Mouse (Mus musculus): ENCODE results near the gene Pparg. TPM values are rescaled to one million over a fixed set of nuclear protein-coding genes. Genes with fewer than 3 reads are reported as not detected.

Gene Pparg
- polyA plus RNA-seq, 1 experiment from 2014 or later = 5.7 TPM

GRCm38 (mm10) chr6:115366869-115367610 lies 6.3 kb downstream of the Pparg start:
- no peak overlapping the region for H3K4me3 ChIP-seq (replicated peaks)
- H3K27ac ChIP-seq = no peak overlapping the region
- ATAC-seq (replicated peaks; ENCODE audit: low FRiP score) = no peak
- peaks cover 3% of the 10 kb centered on the region for H3K27me3 ChIP-seq
- no peaks in the 10 kb centered on the region for H3K9me3 ChIP-seq (replicated peaks)
- H3K4me1 ChIP-seq = peaks cover 2% of the 10 kb centered on the region
- no peak overlapping the region for H3K4me2 ChIP-seq
- WGBS = 70% methylated on average over 3 of the region's 3 CpGs
- H3K9ac ChIP-seq = no peak overlapping the region
- H3K36me3 ChIP-seq = no peaks in the 10 kb centered on the region

DNA sequence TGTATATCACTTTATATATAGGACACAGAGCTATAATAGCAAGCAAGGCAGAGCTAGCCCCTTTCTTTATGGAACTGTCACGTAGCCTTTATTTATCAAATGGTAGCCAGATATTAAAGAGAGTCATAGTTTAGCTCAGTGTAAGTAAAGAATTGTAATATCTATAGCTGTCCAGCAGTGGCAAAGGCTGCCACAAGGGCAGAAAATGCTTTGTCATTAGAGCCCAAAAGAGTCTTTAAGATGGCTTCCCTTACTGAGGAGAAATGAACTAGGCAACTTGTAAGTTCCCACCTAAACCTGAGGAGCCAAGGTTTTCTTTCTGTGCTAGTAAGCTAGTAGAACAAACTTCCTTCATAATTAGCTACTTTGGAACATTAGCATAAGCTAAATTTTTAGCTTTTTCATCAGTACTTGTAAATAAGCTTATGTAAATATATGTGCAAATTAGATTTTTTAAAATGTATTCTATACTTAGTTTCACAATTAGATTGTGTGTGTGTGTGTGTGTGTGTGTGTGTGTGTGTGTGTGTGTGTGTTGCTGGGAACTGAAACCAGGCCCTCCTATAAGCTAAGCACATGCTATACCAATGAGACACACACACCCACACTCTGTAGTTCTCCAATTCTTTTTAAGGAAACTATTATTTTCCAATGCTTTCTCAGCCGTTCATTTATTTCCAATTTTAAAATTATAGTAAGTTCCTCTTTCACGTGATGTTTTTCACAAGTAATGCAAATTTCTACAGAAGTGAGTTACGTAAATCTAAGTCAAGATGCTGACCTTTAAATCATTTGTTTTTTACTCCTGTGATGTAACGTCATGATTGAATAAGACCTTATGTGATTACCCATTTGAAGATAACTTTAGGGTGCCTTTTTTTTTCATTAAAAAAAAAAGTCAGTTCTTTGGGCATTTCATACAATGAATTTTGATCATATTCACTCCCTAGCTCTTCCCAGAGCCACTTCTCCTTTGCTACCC lies 14.4 kb downstream of the Pparg start:
- H3K36me3 ChIP-seq = no peaks in the 10 kb centered on the region
- H3K27me3 ChIP-seq = no peaks in the 10 kb centered on the region
- ATAC-seq (replicated peaks; ENCODE audit: low FRiP score) = no peak
- no peaks in the 10 kb centered on the region for H3K9me3 ChIP-seq (replicated peaks)
- no peak overlapping the region for H3K27ac ChIP-seq
- 86% methylated on average over 5 of the region's 5 CpGs for WGBS
- H3K4me3 ChIP-seq (replicated peaks) = no peak overlapping the region
- no peak overlapping the region for H3K9ac ChIP-seq
- no peak overlapping the region for H3K4me2 ChIP-seq
- no peaks in the 10 kb centered on the region for H3K4me1 ChIP-seq

- WGBS = 84% methylated on average over 5 of the region's 5 CpGs
- H3K9me3 ChIP-seq (replicated peaks) = no peaks in the 10 kb centered on the region
- H3K27ac ChIP-seq = no peak overlapping the region
- H3K27me3 ChIP-seq = no peaks in the 10 kb centered on the region
- no peak overlapping the region for H3K9ac ChIP-seq
- ATAC-seq (replicated peaks; ENCODE audit: low FRiP score) = no peak
- H3K4me3 ChIP-seq (replicated peaks) = no peak overlapping the region
- no peaks in the 10 kb centered on the region for H3K4me1 ChIP-seq
- no peak overlapping the region for H3K4me2 ChIP-seq
- no peaks in the 10 kb centered on the region for H3K36me3 ChIP-seq
Observed at GRCm38 (mm10) chr6:115380596-115380995, 19.8 kb downstream of the Pparg start.

DNA sequence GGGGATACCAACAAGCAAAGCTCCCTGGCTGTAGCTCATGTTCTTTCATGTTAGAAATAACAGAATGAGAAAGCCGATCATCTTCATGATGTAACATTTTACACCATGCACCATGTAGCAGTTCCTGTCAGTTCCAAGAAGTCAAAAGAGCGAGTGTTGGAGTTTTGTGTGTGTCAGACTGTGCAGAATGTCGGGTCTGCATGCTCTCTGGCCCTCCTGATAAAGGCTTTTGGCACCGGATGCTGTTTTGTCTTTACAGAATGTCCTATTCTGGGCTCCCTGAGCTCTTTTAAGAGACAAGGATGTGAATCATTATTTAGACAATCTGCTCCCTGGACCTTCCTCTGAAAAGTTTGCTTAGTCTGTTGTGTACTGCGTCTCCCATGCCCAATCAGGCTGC lies 22.0 kb downstream of the Pparg start:
- Histone ChIP-seq H3K9me3 (replicated peaks) (no peaks in the 10 kb centered on the region), H3K4me2 (no peak overlapping the region), H3K27me3 (no peaks in the 10 kb centered on the region), H3K9ac (no peak overlapping the region), H3K27ac (no peak overlapping the region), H3K36me3 (no peaks in the 10 kb centered on the region), H3K4me1 (peaks cover 4% of the 10 kb centered on the region; the same call in 1 of the 2 replicates), H3K4me3 (replicated peaks) (no peak overlapping the region)
- WGBS = 64% methylated on average over 5 of the region's 5 CpGs
- no peak for ATAC-seq (replicated peaks; ENCODE audit: low FRiP score)

DNA sequence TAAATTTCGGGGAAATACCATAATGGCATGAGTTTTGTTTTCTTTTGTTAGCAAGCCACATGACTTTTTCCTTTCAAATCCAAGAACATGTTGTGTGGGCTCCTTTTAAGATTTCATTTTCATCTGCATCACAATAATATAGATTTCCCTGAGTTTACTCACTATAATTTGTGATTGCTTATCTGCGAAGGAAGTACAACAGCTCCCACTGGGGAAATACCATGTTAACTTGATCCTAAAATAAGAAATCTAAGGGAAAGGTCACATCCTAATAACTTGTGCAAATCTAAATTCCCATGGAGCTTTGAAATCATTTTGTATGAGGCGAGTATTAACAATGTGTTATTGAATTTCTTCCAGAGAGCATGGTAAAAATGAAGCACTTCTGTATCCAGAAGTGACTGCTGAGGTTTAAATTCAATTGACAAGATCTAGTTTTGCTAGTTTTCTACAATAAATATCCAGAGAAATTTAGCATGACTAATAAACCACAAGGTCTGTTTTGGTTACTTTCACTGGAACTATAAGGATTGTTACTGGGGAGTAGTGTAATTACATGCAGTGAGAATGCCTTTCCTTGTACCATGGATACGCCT lies 29.3 kb downstream of the Pparg start:
- H3K4me1 ChIP-seq = peaks cover 4% of the 10 kb centered on the region; the same call in 1 of the 2 replicates
- no peaks in the 10 kb centered on the region for H3K9me3 ChIP-seq (replicated peaks)
- no peaks in the 10 kb centered on the region for H3K27me3 ChIP-seq
- no peak overlapping the region for H3K9ac ChIP-seq
- H3K36me3 ChIP-seq = no peaks in the 10 kb centered on the region
- ATAC-seq (replicated peaks; ENCODE audit: low FRiP score) = no peak
- no peak overlapping the region for H3K27ac ChIP-seq
- no peak overlapping the region for H3K4me2 ChIP-seq
- 67% methylated on average over 4 of the region's 4 CpGs for WGBS
- H3K4me3 ChIP-seq (replicated peaks) = no peak overlapping the region

- ATAC-seq (replicated peaks; ENCODE audit: low FRiP score) = no peak
- H3K9me3 ChIP-seq (replicated peaks) = no peaks in the 10 kb centered on the region
- H3K9ac ChIP-seq = no peak overlapping the region
- H3K4me3 ChIP-seq (replicated peaks) = no peak overlapping the region
- peaks cover 9% of the 10 kb centered on the region; the same call in 1 of the 2 replicates for H3K4me1 ChIP-seq
- no peak overlapping the region for H3K27ac ChIP-seq
- no peaks in the 10 kb centered on the region for H3K27me3 ChIP-seq
- no peaks in the 10 kb centered on the region for H3K36me3 ChIP-seq
- WGBS = 22% methylated on average over 3 of the region's 3 CpGs
- H3K4me2 ChIP-seq = no peak overlapping the region
Observed at GRCm38 (mm10) chr6:115396911-115397310, 36.2 kb downstream of the Pparg start.

GRCm38 (mm10) chr6:115404354-115404753 lies 43.6 kb downstream of the Pparg start:
- H3K4me3 ChIP-seq (replicated peaks) = no peak overlapping the region
- no peaks in the 10 kb centered on the region for H3K36me3 ChIP-seq
- WGBS = 76% methylated on average over 2 of the region's 2 CpGs
- no peaks in the 10 kb centered on the region for H3K9me3 ChIP-seq (replicated peaks)
- H3K4me1 ChIP-seq = no peaks in the 10 kb centered on the region
- no peak overlapping the region for H3K9ac ChIP-seq
- H3K4me2 ChIP-seq = no peak overlapping the region
- ATAC-seq (replicated peaks; ENCODE audit: low FRiP score) = no peak
- H3K27me3 ChIP-seq = no peaks in the 10 kb centered on the region
- no peak overlapping the region for H3K27ac ChIP-seq

- Histone ChIP-seq H3K27me3 (no peaks in the 10 kb centered on the region), H3K4me3 (replicated peaks) (no peak overlapping the region), H3K4me2 (no peak overlapping the region), H3K36me3 (no peaks in the 10 kb centered on the region), H3K4me1 (no peaks in the 10 kb centered on the region), H3K9ac (no peak overlapping the region), H3K9me3 (replicated peaks) (no peaks in the 10 kb centered on the region), H3K27ac (no peak overlapping the region)
- WGBS = 59% methylated on average over 1 of the region's 1 CpGs
- no peak for ATAC-seq (replicated peaks; ENCODE audit: low FRiP score)
Observed at GRCm38 (mm10) chr6:115411477-115411876, 50.7 kb downstream of the Pparg start.

DNA sequence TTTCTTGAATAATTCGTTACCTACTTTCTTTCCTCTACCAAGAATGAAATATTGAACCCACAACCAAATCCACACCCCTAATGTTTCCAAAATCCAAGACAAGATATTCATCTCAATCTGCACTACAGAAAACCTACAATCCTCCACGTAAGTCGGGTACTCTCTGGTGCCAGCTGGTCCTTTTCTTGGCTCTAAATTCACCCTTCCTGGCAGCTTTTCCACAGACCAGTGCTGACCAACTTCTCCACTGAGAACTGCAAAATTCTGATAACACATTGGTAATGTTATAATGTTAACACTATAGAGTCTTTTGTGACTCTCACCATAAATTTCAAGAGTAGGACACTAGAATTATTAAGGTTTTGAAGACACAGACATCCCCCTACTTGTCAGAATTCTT lies 57.4 kb downstream of the Pparg start:
- Histone ChIP-seq H3K9me3 (replicated peaks) (no peaks in the 10 kb centered on the region), H3K4me3 (replicated peaks) (no peak overlapping the region), H3K36me3 (no peaks in the 10 kb centered on the region), H3K4me1 (no peaks in the 10 kb centered on the region), H3K27me3 (no peaks in the 10 kb centered on the region), H3K27ac (no peak overlapping the region), H3K9ac (no peak overlapping the region), H3K4me2 (no peak overlapping the region)
- ATAC-seq (replicated peaks; ENCODE audit: low FRiP score) = no peak
- WGBS = 87% methylated on average over 3 of the region's 3 CpGs

- H3K9ac ChIP-seq = no peak overlapping the region
- no peak overlapping the region for H3K27ac ChIP-seq
Observed at GRCm38 (mm10) chr6:115418964-115419363, 58.2 kb downstream of the Pparg start.

GRCm38 (mm10) chr6:115420963-115421362 lies 60.2 kb downstream of the Pparg start:
- WGBS = 23% methylated on average over 1 of the region's 1 CpGs

More at GRCm38 (mm10) chr6:115418964-115419363, 58.2 kb downstream of the Pparg start:
- no peaks in the 10 kb centered on the region for H3K9me3 ChIP-seq (replicated peaks)
- H3K4me2 ChIP-seq = no peak overlapping the region
- H3K27me3 ChIP-seq = no peaks in the 10 kb centered on the region
- ATAC-seq (replicated peaks; ENCODE audit: low FRiP score) = no peak
- WGBS = 82% methylated on average over 3 of the region's 3 CpGs
- H3K4me1 ChIP-seq = no peaks in the 10 kb centered on the region
- H3K4me3 ChIP-seq (replicated peaks) = no peak overlapping the region
- no peaks in the 10 kb centered on the region for H3K36me3 ChIP-seq

DNA sequence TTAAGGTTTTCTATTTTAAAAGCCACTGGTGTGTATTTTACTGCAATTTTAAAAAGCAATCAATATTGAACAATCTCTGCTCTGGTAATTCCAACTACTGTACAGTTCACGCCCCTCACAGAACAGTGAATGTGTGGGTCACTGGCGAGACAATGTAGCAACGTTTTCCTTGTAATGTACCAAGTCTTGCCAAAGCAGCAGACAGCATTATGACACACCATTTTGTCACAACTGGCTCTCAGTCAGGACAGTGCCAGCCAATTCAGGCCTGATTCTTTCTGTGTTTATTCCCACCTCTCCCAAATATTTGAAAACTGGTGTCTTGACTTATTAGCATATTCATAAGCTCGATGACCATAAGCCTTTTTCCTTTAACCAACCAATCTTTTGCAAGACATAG lies 60.9 kb downstream of the Pparg start:
- Histone ChIP-seq H3K36me3 (no peaks in the 10 kb centered on the region), H3K4me3 (replicated peaks) (no peak overlapping the region), H3K9ac (no peak overlapping the region), H3K27me3 (no peaks in the 10 kb centered on the region), H3K4me1 (no peaks in the 10 kb centered on the region), H3K27ac (no peak overlapping the region), H3K9me3 (replicated peaks) (no peaks in the 10 kb centered on the region), H3K4me2 (no peak overlapping the region)
- 80% methylated on average over 4 of the region's 4 CpGs for WGBS
- no peak for ATAC-seq (replicated peaks; ENCODE audit: low FRiP score)

More at GRCm38 (mm10) chr6:115420963-115421362, 60.2 kb downstream of the Pparg start:
- Histone ChIP-seq H3K4me2 (no peak overlapping the region), H3K27ac (no peak overlapping the region), H3K36me3 (no peaks in the 10 kb centered on the region), H3K4me1 (no peaks in the 10 kb centered on the region), H3K9ac (no peak overlapping the region), H3K9me3 (replicated peaks) (no peaks in the 10 kb centered on the region), H3K4me3 (replicated peaks) (no peak overlapping the region), H3K27me3 (no peaks in the 10 kb centered on the region)
- no peak for ATAC-seq (replicated peaks; ENCODE audit: low FRiP score)
